Mouse (Mus musculus) frontal cortex, postnatal 36 days (tissue): ENCODE data around the gene Ggta1.
"Not testable (repeated sequence)": the region's sequence is repeated elsewhere in the genome, so short reads cannot be mapped to it uniquely, and the experiment has no call there.

Experiments used
- DNase-seq, 2 experiments: peaks; one replicate each; pipeline ENCODE4 v3.0.0; 2022; ENCODE audit warnings: low spot score in 2 of 2

The Ggta1 gene

DNA sequence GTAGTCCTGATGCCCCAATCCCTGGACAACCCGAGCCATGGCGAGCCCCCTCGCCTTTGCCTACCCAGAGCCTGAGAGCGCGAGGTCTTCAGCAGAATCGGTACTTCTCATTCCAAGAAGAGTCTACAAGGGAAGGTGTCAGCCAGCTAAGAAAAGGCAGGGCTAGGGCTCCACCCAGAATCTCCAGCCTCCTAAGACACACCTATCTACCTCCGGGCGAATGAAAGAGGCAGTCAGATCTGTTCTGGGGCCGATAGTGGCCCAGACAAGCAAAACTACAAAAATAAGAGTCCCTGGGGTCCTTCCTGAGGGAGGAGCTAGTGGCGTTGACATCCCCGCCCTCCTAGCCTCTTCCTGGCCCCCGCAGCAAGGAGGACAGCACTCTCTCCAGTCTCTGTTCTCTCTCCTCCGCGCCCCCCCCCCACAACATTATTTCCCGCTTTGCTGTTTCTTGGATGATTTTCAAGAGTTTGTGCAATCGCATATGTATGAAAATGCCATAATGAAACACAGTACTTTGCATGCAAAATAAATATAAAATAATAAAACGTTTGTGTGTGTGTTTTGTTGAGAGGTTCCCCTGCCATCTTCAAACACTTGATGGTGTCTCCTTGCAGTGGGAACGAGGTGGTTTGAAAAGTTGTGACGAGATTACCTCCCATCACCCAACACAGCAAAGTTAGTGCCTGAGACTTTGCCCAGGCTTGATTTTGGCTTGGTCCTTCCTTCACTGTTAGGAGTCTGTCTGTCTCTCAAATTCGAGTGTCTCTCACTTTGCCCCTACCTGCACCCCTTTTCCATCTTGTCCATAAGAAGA lies 1.7 kb downstream of the Ggta1 start:
- no peak for DNase-seq

DNA sequence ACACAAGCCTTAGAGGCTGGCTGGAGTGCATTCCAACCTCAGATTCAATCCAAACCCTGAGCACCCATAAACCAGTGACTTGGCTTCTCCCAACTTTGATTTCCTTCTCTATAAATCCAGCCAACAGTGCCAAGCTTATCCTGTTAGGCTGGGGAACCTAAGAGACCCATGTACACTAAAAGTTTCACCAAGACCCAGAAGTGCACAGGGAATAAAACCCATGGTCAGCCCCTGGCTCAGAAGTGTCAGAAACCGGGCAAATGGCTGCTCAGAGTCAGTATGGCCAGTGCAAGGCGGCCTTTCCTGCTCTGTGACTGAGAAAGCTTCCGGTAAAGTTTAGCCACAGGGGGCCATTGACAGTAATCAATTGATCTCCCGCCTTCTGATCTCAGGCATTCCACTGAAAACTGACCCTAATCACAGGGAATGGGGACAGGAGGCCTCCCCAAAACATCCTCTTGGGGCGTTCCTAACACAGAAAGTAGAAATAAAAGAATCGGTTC lies 2.6 kb downstream of the Ggta1 start:
- no peak for DNase-seq

DNA sequence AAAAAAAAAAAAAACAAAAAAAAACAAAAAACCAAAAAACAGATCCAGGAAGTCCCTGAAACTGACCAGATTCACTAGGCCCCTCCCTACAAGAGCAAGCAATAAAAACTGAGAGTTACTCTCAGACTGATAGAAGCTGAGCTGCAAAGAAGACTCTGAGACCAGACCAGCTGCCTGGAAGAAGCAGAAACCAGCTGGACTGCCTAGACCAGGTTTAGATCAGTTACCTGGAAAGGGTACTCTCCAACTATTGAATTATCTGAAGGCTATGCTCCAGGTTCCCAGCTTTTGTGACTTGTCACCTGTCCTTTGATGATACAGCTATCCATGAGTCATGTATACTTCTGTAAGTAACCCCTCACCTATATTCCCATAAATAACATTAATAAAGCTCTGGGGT lies 3.7 kb downstream of the Ggta1 start:
- DNase-seq, result no peak

DNA sequence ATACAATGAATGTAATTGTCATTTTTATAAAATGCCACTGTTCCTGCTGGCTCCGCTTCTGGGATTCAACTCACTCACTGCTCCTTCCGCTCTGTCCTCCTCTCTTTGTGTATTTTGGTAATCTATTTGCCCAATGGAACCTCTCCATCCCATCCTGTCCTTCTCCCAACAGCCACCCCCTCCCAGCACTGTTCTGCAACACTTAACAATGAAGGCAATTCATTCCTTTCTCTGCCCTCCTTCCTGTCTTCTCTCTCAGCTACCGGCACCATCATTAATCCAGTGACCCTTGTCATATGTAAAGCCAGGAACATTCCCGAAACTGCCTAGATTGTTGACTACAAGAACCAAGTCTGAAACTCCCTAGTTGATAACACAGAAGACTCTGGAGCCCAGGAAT lies 4.6 kb downstream of the Ggta1 start:
- DNase-seq, result no peak

DNA sequence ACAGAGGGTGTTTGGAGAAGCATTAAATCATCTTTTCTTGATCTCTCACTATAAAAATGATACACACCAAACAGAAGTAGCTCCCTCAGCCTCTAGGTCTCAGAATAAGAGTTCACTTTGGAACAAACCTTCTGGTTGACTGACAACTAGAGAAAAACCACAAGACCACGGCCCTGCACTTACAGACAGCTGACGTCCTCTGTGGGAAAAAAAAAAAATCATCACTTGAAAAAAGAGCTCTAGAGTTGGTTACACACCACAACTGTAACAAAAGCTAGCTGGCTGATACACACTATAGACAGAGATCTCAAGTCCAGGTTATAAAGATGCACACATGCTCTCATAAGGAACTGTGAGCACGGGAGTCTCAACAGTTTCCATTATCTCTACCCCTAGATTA lies 9.3 kb downstream of the Ggta1 start:
- no peak for DNase-seq

DNA sequence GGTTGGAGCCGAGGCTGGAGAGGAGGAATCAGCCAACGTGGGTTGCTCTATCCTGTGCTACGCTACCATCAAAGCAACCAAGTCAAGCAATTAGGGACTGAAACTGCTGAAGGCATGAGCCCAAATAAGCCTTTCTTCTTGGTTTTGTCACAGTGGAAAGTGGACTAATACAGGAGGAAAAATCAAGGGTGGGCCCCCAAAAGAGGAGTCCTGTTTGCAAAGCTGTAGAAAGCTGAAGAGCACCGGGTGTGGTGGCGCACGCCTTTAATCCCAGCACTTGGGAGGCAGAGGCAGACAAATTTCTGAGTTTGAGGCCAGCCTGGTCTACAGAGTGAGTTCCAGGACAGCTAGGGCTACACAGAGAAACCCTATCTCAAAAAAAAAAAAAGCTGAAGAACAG lies 10.3 kb downstream of the Ggta1 start:
- DNase-seq, result not testable (repeated sequence)

DNA sequence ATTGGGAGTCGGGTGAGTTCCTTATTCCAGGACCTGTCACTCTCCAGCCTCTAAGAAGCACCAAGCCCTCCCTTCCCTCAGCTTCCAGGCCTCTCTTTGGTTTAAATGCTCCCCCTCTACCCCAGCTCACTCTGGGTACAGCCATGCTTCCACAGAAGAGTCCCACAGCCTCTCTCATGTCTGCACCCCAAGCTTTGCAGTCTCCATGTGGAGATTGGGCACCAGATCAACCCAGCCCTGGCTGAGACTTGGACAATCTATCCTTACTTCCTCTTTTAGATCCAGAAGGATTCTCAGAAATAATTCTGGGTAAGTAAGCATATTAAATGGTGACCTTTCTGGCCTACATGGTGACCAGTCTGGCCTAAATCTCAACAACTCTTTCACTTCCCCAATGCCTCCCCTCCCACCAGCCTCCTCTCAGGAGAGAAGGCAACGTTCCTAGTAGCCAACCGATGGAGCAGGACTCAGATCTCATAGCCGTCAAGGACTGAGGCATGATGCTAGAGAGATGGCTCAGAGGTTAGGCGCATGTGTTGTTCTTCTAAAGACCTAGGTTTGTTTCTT lies 11.5 kb downstream of the Ggta1 start:
- DNase-seq, result no peak

DNA sequence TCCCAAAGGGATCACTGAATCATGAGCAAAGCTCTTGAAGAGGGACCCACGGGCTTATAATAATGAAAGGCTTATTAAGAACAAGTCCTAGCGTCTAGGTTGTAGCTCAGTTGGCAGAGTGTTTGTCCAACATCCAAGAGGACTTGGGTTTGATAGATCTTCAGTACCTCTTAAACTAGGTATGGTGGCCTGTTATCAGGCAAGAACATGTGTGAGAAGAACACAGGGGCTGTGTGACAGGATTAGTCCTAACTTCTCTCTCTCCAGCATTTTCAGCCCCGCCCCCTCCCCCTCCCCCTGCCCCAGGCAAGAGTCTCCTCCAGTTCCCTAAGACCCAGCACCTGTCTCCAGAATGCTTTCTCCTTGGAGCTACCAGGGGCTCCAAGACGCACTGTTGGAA lies 12.2 kb downstream of the Ggta1 start:
- DNase-seq, result no peak

DNA sequence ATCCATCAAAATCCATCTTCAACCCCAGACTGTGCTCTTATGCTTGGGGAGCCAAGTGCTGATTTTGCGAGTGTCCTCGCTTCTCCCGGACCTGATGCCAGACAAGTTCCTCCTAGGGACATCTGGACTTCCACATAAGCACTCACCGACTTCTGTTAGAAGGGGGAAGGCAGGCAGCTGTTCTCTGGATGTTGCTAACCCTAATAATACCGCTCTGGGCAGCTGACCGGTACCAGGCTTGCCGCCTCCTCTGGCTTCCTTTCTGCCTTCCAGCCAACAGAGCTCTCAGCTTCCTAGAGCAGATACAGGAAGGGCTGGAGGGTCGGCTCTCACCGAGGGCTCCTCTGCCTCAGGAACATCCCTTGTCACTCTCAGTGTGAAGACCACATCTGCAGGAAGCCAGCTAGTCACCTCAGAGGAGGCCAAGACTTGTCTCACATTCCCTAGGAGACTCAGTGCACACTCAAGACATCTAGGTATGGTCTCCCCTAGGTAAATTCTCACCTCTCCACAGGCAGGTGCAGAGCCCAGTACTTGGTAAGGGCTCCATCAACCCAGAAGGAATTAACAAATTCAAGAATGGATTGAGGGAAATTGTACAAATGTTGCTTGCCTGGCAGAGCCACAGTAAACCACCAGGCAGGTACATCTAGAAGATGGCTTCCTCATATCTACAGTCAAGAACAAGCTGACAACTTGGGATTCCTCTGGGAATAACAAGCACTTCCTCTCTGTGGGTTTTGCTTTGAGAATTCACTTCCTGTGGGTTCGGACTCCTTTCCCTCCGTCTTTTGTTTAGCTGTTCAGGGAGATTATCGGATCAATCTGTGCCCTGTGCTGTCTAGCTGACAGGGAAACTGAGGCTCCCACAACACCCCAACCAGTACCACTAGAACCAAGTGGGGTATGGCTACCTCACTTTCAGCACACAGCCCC lies 13.1 kb downstream of the Ggta1 start:
- DNase-seq, result no peak

DNA sequence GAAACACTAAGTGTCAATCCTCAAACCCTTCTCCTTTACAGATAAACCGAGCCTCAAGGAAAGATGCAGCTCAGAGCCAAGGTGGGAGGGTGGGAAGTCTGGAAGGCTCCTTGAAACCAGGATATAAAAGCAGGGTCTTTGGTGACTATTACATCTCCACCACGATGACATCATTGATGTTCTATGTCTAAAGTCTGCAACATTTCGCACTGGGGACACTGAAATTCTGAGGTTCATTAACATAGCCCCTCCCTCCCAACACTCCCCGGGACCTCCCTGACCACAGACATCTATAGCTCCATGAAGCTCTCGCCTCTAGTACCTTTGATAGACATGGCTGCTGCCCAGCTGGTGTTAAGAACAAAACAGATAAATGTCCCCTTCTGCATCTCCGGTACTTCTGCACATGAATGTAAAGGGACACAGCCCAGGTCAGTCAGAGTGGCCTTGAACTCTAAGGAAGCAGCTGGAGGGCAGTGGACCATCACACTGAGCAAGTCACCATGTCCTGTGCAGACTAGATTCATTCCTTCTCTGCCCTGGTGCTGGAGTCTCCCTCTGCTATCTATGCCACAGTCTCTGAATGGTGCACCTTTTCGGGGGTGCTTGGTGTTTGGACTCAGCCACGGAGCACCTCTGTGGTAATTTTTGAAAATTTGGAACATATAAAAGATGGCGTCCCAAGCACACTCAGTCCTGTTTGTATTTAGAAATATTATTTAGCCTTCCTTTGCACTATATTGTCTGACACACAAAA lies 13.9 kb downstream of the Ggta1 start:
- no peak for DNase-seq

DNA sequence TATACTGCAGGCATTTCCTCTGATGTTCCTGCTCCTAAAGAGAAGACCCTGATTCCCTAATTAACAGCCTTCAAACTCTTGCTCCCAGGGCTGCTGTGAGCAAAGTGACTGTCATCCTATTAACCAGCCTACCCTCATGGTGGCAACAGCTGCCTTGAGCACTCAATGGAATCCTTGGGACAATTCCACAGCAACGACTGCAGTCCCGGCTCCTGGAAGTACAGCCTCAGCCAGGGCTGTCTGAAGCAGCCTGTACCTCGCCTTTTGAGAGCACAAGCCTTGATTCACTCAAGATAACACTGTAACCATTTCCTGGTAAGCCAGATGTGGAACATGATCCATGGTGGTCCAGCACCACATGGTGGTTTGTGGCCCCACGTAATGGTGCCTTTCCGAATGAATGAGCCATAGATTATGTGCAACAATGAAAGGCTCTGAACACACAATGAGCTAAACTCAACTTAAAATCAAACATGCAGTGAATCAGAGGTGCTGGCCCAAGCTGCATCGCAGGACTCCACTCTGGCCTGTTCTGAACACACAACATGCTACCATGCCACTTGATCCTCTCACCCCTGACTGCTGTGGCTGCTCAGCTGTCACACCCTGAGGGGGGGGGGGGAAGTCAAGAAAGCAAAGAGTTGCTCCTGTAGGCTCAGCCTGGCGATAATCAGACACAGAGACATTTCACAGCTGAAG lies 14.7 kb downstream of the Ggta1 start:
- no peak for DNase-seq

DNA sequence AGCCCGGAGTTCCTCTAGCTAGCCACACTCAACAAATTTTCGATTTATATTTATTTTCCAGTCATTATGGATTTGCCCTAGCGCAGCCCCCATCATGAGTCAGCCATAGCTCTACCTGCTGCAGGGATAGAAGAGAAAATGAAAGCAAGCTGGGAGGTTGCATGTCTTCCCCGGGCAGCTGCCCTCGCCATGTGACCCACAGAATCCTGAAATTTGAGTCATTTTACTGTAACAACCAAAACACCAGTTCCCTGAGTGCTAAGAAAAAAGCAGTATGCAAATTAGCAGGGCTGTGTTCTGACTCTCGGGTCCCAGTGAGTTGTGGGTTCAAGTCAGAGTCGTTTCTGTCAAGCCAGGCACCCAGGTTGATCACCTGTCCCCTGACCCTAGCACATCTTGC lies 15.6 kb downstream of the Ggta1 start:
- no peak for DNase-seq

DNA sequence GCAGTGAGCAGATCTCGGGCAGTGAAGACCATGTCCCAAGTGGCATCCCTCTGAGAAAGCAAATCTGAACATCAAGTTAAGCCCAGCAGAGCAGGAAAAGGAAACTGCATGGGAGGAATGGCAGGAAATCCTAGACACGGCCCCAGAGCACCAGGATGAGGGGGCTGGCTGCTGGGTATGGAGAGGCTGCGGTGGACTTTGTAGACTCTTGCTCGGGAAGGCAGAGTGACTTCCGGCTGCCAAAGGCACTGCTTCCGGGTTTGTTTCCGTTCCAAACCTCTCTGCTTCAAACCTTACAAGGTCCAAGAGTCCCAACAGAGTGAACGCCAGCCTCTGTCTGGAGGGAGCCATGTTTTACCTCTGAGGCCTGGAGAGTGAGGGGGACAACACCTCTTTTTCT lies 16.2 kb downstream of the Ggta1 start:
- DNase-seq, result no peak

DNA sequence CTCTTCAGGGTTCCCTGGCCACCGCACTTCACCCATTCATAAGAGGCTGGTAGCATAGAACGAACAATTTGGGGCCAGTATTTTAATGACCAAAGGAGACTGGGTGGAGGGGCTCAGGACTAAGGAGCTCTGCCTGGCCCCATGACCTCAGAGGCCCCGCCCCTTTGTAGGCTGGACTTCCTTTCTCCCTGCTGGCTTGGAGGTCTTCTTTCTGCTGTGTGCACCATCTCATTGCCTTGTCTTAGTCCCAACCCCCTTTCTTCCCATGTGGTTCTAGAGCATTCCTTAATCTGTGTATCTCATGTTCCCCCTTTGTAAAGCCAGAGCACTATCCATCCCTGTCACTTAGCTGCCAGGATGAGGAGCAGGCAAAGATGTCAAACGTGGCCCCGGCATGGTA lies 16.7 kb downstream of the Ggta1 start:
- no peak for DNase-seq

DNA sequence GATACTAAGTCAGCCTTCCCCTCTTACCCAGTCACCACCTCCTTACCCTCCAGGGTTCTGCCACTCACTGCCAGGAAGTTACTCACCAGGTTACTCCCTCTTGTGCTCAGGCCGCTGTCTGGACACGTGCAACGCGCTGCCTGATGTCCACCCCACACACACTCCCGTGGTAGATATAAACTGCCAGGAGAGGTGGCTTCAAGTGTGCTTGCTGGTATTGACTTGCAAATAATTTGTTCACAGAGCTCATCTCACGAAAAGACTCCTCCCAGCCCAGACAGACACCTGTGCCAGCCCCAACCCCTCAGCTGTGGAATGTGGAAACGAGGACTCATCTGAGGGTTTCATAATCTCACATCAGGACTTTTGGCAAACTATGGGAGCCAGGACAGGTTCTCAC lies 17.4 kb downstream of the Ggta1 start:
- no peak for DNase-seq

DNA sequence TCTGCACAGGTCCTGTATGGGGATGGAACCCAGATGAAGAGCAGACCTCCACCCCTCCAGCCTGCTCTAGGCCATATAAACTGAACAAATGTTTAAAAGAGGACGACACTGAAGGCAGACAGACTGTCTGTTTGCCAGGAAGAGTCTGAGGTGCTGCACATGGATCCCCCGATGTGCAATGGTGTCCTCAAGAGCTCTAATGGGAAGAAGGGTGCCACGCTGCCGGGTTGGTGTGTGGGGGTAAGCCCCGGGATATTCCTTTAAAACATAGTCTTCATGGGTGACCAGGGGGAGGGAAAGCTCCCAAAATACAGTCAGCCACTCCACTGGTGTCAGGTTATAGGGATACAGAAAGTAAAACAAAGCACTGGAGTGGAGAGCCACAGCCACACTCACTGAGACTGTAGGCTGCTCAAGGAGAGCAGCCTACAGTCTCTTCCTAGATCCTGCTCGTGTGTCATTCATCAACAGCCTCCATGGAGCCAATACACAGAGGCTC lies 18.2 kb downstream of the Ggta1 start:
- no peak for DNase-seq

DNA sequence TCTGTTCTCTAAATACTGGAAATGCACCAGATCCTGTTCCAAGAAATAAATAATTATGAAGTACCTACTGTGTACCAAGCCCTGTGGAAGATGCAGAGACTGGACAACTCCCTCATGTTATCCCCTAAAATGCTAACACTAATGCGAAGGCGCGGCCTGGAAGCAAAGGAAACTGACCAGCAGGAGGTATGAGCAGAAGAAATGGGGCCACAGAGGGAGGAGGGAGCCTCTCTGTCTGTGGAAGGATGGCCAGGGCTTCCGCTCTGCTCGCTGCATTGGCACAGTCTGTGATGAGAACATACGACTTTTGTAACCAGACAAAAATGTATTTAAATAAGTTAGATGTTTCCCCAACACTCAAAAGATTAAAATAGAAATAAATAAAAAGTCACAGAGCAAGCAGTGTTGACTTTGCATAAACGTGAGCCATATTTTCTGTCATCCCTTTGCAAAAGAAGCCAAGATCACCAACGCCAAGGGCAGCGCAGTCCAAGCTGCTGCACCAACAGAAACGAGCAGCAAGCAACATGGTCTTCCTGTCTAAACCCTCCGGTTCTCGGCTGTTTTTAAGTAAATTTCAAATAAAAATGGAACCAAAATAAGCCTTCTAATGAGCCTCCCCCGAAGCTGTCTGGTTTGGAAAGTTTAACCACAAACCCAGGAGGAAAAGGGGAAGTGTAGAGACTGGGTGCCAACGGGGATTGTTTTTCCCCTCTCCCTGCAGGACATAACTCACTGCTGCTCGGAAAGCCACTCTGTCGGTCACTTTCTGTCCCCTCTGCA lies 18.9 kb downstream of the Ggta1 start:
- no peak for DNase-seq

DNA sequence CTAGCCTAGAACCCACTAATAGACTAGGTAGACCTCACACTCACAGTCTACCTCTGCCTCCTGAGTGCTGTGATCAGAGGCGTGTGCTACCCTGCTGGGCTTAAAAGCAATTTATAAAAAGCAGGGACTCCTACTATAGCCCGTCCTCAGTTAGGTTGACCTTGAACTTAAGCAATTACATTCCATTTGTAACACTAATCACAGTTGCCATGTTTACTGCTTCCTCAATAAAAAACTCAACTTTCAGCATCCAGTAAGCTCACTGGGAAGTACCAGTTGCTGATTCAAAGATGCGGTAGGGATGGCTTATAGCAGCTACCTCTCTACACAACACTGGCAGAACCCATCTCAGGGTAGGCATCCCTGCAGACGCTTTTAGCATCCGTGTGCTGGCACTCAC lies 19.7 kb downstream of the Ggta1 start:
- no peak for DNase-seq

DNA sequence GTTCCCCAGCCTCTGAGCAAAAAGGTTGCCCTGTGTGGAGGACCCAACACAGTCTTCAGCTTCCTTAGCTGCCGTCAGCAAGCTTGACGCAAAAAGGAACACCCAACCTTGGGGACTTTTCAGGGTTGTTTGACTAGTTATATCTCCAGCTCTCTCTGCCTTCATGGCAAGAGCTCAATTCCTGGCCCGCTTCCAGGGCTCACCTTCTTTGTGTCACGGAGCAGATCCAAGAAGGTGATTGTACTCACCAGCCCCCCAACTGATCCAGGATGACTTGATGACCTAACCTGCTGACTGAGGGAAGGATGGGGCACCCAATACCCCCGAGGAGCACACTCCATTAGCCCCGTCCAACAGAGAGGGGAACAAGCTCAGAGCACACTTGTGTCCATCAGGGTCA lies 21.0 kb downstream of the Ggta1 start:
- DNase-seq, result no peak

DNA sequence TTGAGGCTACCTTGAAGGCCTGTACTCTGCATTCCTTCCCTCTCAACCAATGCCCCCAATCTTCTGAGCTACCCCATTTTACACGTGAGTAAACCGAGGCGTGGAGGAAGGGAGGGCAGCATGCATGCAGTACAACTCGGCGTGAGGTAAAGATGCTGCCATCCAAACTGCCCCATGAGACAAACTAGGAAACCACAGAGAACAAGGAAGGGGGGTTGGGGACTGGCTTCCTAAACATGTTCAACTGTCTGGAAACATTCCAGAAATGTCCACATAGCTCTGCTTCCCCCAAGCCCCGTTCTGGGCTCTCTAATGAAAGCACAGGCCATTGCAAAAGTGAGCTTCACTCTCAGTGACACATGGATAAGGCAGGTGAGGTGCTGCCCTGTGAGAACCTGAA lies 21.6 kb downstream of the Ggta1 start:
- DNase-seq, result no peak
